Mouse (Mus musculus): ENCODE data around the gene Ugt8a. TPM values are rescaled to one million over a fixed set of nuclear protein-coding genes. Genes with fewer than 3 reads are reported as not detected.

Ugt8a gene
- total RNA-seq (2022) = under 1 TPM in 1 of 4 experiments, not detected in 3; 0.30 TPM

GRCm38 (mm10) chr3:125938092-125938755, at the start of gene Ugt8a:
Ugt8a (minus strand) TSS chr3:125938619.
- no peak for DNase-seq

GRCm38 (mm10) chr3:125986639-125987038, 48.2 kb upstream of the Ugt8a start:
- DNase-seq = no peak

GRCm38 (mm10) chr3:125983707-125984420, 45.4 kb upstream of the Ugt8a start:
- DNase-seq = no peak

GRCm38 (mm10) chr3:125979475-125979874, 41.1 kb upstream of the Ugt8a start:
- DNase-seq = no peak

- no peak for DNase-seq
Measured at GRCm38 (mm10) chr3:125975899-125976298, 37.5 kb upstream of the Ugt8a start.

GRCm38 (mm10) chr3:125969458-125969857, 31.0 kb upstream of the Ugt8a start:
- no peak for DNase-seq

GRCm38 (mm10) chr3:125956196-125956885, 17.9 kb upstream of the Ugt8a start:
- no peak for DNase-seq

- DNase-seq = no peak
Measured at GRCm38 (mm10) chr3:125954881-125955280, 16.5 kb upstream of the Ugt8a start.

GRCm38 (mm10) chr3:125940811-125941210, 2.4 kb upstream of the Ugt8a start:
- no peak for DNase-seq

GRCm38 (mm10) chr3:125938756-125939109, 314 bp upstream of the Ugt8a start:
- no peak for DNase-seq

GRCm38 (mm10) chr3:125937536-125938091, 805 bp downstream of the Ugt8a start:
- DNase-seq = no peak

- no peak for DNase-seq
Measured at GRCm38 (mm10) chr3:125935796-125936195, 2.6 kb downstream of the Ugt8a start.

GRCm38 (mm10) chr3:125932594-125933237, 5.7 kb downstream of the Ugt8a start:
- no peak for DNase-seq

GRCm38 (mm10) chr3:125931059-125931458, 7.4 kb downstream of the Ugt8a start:
- no peak for DNase-seq

- no peak for DNase-seq
Measured at GRCm38 (mm10) chr3:125920876-125921275, 17.5 kb downstream of the Ugt8a start.

GRCm38 (mm10) chr3:125898976-125899375, 39.4 kb downstream of the Ugt8a start:
- no peak for DNase-seq

- DNase-seq = no peak
Measured at GRCm38 (mm10) chr3:125887109-125887508, 51.3 kb downstream of the Ugt8a start.

GRCm38 (mm10) chr3:125884879-125885278, 53.5 kb downstream of the Ugt8a start:
- no peak for DNase-seq

GRCm38 (mm10) chr3:125884423-125884822, 54.0 kb downstream of the Ugt8a start:
- DNase-seq = no peak

- DNase-seq = no peak
Measured at GRCm38 (mm10) chr3:125883009-125883408, 55.4 kb downstream of the Ugt8a start.

- no peak for DNase-seq
Measured at GRCm38 (mm10) chr3:125881835-125882234, 56.6 kb downstream of the Ugt8a start.

- DNase-seq = no peak
Measured at GRCm38 (mm10) chr3:125874371-125874770, 64.0 kb downstream of the Ugt8a start.

- no peak for DNase-seq
Measured at GRCm38 (mm10) chr3:125869873-125870272, 68.5 kb downstream of the Ugt8a start.
